Mouse (Mus musculus) c-Kit-positive CD71-positive TER-119-negative erythroid progenitor cells, embryonic 14.5 days (primary cell): ENCODE results near the gene Mfsd5.

Source experiments
- DNase-seq: peaks from one replicate; pipeline ENCODE4 v3.0.0-alpha.2; 2013; ENCODE audit warnings: low read depth

Mfsd5 gene

GRCm38 (mm10) chr15:102248131-102248811 is 31.0 kb upstream of the Mfsd5 start:
- DNase-seq, result no peak

- DNase-seq, result no peak
Observed at GRCm38 (mm10) chr15:102248812-102249191, 30.5 kb upstream of the Mfsd5 start.

GRCm38 (mm10) chr15:102249251-102249691 is 30.0 kb upstream of the Mfsd5 start:
- DNase-seq, result no peak

- no peak for DNase-seq
Observed at GRCm38 (mm10) chr15:102249967-102250366, 29.3 kb upstream of the Mfsd5 start.

DNA sequence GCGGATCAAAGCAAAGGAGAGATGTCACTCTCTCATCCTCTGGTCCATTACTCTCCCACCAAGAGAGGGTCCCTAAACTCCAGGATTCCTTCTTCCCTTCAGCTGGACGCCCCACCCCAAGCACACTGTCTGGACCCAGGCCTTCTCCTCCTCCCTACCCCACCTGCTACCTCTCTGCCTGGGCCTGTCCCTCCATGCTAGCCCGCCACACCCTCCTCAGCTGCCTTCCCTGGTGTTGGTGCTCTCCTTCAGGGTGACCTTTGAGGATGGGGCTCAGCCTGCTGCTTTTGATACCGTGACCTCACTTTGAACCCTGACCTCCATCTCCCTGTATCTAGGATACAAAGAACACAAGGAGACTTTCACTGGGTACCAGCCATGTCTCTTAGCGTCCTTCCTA is 28.7 kb upstream of the Mfsd5 start:
- no peak for DNase-seq

GRCm38 (mm10) chr15:102255547-102256255 is 23.6 kb upstream of the Mfsd5 start:
- no peak for DNase-seq

- no peak for DNase-seq
Observed at GRCm38 (mm10) chr15:102256431-102257201, 22.6 kb upstream of the Mfsd5 start.

- no peak for DNase-seq
Observed at GRCm38 (mm10) chr15:102257202-102258075, 21.8 kb upstream of the Mfsd5 start, which contains the start of gene Rarg. Rarg (minus strand) TSS chr15:102257517.

GRCm38 (mm10) chr15:102258076-102258470 is 21.2 kb upstream of the Mfsd5 start:
- DNase-seq, result no peak

GRCm38 (mm10) chr15:102258581-102259253 is 20.5 kb upstream of the Mfsd5 start:
- DNase-seq, result no peak

DNA sequence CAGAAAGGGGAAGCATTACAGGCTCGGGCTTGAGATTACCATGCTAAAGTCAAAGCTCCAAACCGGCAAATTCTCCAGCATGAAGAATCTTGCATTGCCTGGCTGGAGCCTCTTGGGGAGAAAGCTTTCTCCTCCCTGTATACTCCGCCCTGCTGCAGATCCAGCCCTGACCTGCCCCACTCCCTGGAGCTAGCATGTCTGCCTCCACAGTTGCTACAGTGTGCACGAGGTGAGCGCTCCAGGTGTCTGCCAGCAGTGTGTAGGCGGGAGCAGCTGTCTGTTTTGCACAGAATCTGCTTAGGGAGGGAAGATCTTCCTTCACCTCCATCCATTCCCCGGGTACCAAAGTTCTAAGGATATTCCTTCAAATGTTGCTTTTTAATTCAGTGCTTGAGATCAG is 16.7 kb upstream of the Mfsd5 start:
- no peak for DNase-seq

DNA sequence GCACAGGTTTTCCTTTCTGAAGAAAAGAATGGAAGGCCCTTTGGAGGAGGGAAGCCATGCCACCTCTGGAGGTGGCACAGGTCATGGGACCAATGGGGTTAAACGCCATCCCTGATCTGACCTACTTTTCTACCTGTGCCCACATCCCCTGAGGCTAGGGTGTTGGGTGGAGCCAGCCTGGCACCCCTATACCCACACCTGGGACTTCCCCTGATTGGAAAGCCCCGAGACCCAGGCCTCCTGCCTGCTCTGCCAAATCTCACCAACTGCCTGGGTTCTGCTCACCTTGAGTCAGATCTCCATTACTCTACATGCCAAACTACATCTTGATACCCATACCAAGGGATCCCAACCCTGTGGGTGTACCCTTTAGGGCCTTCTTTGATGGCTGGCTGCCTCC is 16.2 kb upstream of the Mfsd5 start:
- no peak for DNase-seq

DNA sequence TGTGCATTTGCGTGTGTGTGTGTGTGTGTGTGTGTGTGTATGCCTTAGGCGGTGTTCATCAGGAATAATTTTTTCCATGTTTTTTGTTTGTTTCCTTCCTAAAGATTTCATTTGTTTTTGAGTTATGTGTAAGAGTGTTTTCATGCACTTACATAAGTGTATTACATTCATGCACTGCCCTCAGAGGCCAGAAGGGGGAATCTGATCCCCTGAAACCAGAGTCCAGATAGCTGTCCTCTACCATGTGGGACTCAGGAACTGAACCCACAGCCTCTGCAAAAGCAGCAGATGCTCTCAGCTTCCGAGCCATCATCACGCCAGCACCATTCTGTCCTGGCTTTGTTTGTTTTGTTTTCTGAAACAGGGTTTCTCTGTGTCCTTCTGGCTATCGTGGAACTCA is 13.7 kb upstream of the Mfsd5 start:
- no peak for DNase-seq

DNA sequence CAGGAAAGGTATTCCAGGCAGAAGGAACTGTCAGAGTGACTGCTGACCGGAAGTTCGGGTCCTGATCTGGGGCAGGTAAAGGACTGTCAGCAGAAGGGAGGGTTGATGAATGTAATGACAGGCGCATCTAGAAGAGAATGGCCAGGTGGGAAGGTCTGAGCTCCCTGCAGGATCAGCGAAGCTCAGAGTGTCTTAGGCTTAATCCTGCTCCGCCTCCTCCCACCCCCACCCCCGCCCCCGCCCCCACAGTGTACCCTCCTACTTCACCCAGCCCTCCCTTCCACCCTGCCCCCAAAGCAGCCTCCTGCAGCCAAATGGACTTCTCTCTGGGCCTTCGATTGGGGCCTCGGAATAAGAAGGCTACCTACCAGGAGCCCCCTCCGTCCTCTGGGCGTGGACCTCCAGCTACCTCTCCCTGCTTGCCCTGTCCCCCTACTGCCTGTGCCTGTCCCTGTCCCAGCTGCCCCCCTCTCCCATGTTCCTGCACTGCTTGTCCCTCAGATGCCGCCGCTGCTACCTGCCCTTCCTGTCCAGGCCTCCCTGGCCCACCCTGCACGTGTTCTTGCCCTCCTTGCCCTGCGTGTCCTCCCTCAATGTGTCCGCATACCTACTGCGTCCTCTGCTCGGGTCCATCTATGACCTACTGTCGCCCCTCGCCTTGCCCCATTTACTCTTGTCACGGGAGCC is 8.8 kb upstream of the Mfsd5 start, which contains the start of gene Gm9918:
Gm9918 (plus strand) TSS at position 290 of the 687 bp plus-strand sequence.
- no peak for DNase-seq

GRCm38 (mm10) chr15:102271441-102271840 is 7.8 kb upstream of the Mfsd5 start:
- no peak for DNase-seq

DNA sequence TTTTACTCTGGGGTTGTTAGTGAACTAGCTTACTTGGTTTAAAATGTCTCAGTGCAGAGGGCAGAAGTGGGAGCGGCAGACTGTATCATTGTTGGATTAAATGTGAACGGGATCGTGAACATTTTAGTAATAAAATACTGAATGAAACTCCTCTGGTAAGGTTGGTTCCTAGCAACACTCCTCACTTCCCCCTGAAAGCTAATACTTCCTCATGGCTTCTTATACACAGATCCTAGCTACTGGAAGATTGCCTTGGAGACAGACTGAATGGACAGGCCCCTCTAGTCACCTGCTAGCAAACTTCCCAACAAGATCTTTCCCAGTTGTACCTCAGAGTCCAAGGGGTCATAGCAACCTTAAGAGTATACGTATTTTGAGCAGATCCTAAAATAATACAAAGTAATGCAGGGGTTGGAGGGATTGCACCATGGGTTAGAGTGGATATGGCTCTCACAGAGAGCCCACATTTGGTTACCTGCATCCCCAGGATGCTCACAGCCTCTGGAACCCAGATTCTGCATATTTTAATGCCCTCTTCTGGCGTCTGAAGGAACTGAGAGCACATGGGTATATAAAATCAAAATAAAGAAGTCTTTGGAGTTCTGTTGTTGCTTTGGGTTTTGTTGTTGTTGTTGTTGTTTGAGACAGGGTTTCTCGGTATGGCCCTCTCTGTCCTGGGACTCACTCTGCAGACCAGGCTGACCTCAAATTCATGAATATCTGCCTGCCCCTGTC is 5.1 kb upstream of the Mfsd5 start:
- no peak for DNase-seq

DNA sequence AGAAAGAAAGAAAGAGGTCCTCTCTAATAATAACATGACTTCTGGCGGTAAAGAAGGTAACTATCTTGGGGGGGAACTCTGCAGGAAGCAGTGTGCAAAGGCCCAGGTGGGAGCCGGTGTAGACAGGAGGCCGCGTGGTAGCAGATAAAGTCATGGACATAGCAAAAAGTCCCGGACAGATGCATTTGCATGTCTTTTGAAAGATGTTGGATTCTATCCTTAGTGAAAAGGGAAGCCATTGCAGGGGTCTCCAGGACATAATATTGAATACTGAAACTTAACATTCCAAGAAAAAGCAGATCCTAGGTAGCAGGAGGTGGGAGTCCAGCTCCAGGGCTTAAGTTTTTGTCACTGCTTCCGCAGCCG is 545 bp upstream of the Mfsd5 start:
- DNase-seq, result no peak

DNA sequence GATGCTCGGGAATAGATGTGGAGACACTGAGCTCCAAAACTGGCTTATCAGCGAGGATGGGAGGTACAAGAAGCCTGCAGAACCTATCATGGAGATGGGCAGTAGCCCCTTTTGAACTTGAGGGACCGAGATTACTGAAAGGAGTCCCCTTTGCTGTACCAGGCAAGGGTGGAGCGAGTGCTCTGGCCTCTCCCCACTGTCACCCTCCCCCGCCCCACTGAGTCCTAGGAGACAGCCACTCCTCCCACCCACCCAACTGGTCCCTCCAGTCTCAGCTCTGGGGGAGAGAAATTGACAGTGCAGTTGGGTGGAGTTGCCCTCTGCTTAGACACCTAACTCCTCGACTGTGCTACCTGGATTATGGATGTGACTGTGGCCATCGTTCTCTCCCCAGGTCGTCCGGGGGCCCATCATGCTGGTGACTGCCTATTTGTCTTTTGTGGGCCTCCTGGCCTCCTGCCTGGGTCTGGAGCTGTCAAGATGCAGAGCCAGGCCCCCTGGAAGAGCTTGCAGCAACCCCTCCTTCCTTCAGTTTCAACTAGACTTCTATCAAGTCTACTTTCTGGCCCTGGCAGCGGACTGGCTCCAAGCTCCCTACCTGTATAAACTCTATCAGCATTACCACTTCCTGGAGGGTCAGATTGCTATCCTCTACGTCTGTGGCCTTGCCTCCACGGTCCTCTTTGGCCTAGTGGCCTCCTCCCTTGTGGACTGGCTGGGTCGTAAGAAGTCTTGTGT is 698 bp downstream of the Mfsd5 start:
- DNase-seq, result no peak

GRCm38 (mm10) chr15:102280623-102281022 is 1.4 kb downstream of the Mfsd5 start:
- DNase-seq, result no peak
